Mouse (Mus musculus) layer of hippocampus, adult 18-20 months (tissue): Measurements from ENCODE around the gene Olfr1037. TPM values are rescaled to one million over a fixed set of nuclear protein-coding genes. Genes with fewer than 3 reads are reported as not detected.
"Not testable (repeated sequence)": the region's sequence is repeated elsewhere in the genome, so short reads cannot be mapped to it uniquely, and the experiment has no call there.

ENCODE experiments used
- DNase-seq, 2 experiments: peaks; one replicate each; pipeline ENCODE4 v3.0.0; 2022; ENCODE audit warnings: low spot score in 2 of 2
- long read RNA-seq: library from polyadenylated mRNA; stranded (forward); transcript quantifications from one replicate; pipeline ENCODE4 v2.0.0, GENCODE M21; 2021
- total RNA-seq, 2 experiments: library from RNA; stranded (reverse); gene quantifications; 2 replicates each; pipeline ENCODE4 v1.2.3; 2021

The Olfr1037 gene
- total RNA-seq: not detected
- long read RNA-seq: 0 reads

- no peak for DNase-seq
Observed at GRCm38 (mm10) chr2:86087285-86087684, at the start of gene Olfr1037. Gene Olfr1037 (minus strand): TSS chr2:86087385.

DNA sequence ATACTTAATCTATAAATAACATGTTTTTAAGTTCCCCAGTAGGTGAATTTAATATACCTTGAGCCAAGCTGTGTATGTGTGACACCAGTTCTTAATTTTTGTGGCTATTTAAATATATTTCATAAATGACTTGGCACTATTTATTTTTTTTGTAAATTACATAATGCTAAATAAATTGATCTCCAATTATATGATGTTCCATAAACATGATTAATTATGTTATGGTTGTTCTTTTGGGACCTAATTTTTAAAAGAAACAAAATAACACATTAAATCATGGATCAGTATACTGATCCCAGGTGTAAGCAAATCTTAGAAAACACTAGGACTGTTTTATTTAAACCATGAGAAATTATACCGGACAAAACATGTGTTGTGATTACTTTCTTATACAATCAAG lies 48.6 kb upstream of the Olfr1037 start, which contains the start of gene Olfr1039:
TSS of gene Olfr1039 (minus strand) at position 101 of the 400 bp plus-strand sequence.
- DNase-seq: no peak

DNA sequence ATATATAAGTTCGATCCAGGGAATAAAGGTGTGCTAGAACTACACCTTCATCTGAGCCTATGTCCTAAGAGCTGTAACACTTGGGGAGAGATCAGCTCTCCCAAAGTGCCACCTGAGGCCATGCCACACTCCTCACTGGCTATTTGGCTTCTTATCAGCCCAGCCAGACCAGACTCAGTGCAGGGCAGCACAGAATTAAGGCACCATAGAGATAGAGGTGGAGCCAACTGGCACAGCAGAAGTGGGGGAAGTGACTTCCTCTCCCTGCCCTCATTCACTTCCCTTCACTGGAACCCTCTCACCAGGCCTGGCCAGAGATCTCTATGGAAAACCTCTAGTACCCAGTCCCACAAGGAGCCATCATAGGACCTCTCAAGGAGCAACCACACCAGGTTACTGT lies 6.7 kb downstream of the Olfr1037 start:
- not testable (repeated sequence) for DNase-seq

DNA sequence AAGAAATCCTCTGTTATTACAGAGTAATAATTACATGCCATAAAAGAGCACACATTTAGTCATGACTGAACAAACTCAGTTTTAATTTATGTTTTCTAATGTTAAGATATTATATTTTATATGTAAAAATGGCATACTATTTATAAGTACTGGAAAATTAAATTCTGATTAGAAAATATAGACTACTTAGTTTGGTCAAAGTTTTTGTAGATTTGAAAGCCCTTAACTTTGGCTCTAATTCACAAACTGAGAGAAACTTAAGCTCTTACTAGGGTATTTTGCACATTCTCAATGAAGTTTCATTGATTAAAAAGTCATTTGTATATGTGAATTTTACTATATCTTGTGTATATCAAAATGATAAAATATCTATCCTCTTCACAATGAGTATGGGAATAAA lies 13.5 kb downstream of the Olfr1037 start, which contains the start of gene Olfr1036:
TSS of gene Olfr1036 (plus strand) at position 301 of the 400 bp plus-strand sequence.
- DNase-seq: not testable (repeated sequence)

- DNase-seq: no peak
Observed at GRCm38 (mm10) chr2:86070189-86070588, 17.0 kb downstream of the Olfr1037 start.

GRCm38 (mm10) chr2:86063766-86064165 lies 23.4 kb downstream of the Olfr1037 start:
- DNase-seq: not testable (repeated sequence)

DNA sequence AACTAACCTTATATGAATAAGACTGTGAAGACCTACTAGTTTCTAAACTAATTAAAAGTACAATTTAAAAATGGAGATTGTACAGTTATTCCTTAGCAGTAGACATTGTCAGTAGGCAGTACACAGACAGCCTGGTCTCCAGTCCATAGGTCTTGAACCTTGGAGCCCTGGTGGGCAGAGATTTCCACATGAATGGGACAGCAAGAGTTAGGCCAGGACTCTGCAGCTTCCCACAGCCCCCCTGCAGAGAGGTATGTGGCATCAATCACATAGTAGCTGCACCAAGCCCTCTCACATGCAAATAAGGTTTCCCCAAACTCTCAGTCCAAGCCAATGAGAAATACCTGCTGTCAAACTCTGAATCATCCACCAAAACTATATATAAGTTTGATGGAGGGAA lies 36.4 kb downstream of the Olfr1037 start:
- DNase-seq: not testable (repeated sequence)

DNA sequence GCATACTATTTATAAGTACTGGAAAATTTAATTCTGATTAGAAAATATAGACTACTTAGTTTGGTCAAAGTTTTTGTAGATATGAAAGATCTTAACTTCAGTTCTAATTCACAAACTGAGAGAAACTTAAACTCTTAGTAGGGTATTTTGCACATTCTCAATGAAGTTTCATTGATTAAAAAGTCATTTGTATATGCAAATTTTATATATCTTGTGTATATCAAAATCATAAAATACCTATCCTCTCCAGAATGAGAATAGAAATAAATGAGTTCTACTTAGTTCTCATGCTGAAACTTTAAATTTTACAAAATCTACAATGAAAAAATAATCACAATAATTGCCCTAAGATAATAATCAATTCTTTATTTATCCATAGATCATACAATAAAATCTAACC lies 41.6 kb downstream of the Olfr1037 start, which contains the start of gene Olfr1034:
TSS of gene Olfr1034 (plus strand) at position 301 of the 400 bp plus-strand sequence.
- DNase-seq: no peak

Other genes starting within 250 kb of the Olfr1037 start
- not detected for gene Olfr1019, start 241.9 kb downstream of the Olfr1037 start, total RNA-seq
- not detected for gene Olfr1020, start 240.4 kb downstream of the Olfr1037 start, total RNA-seq
- gene Olfr1022, start 218.8 kb downstream of the Olfr1037 start, total RNA-seq: not detected
- not detected for gene Olfr1023, start 201.7 kb downstream of the Olfr1037 start, total RNA-seq
- not detected for gene Olfr1024, start 182.3 kb downstream of the Olfr1037 start, total RNA-seq
- not detected for gene Olfr1025-ps1, start 172.2 kb downstream of the Olfr1037 start, total RNA-seq
- gene Olfr1026, start 165.8 kb downstream of the Olfr1037 start, total RNA-seq: not detected
- not detected for gene Olfr1028, start 136.9 kb downstream of the Olfr1037 start, total RNA-seq
- not detected for gene Olfr1029, start 113.5 kb downstream of the Olfr1037 start, total RNA-seq
- not detected for gene Olfr1030, start 108.1 kb downstream of the Olfr1037 start, total RNA-seq
- not detected for gene Olfr1031, start 97.1 kb downstream of the Olfr1037 start, total RNA-seq
- gene Olfr1032, start 81.8 kb downstream of the Olfr1037 start, total RNA-seq: not detected
- gene Olfr1033, start 66.8 kb downstream of the Olfr1037 start, total RNA-seq: not detected
- not detected for gene Olfr1034, start 41.5 kb downstream of the Olfr1037 start, total RNA-seq
- not detected for gene Olfr1036, start 13.4 kb downstream of the Olfr1037 start, total RNA-seq
- not detected for gene Olfr1039, start 48.5 kb upstream of the Olfr1037 start, total RNA-seq
- not detected for gene Olfr1040, start 59.3 kb upstream of the Olfr1037 start, total RNA-seq
- gene Olfr1042, start 74.5 kb upstream of the Olfr1037 start, total RNA-seq: not detected
- not detected for gene Olfr1043, start 80.1 kb upstream of the Olfr1037 start, total RNA-seq
- not detected for gene Olfr1044, start 90.4 kb upstream of the Olfr1037 start, total RNA-seq
- gene Olfr52, start 98.3 kb upstream of the Olfr1037 start, total RNA-seq: not detected
- not detected for gene Olfr1045, start 115.6 kb upstream of the Olfr1037 start, total RNA-seq
- not detected for gene Olfr1046, start 131.9 kb upstream of the Olfr1037 start, total RNA-seq
- not detected for gene Olfr1047, start 144.0 kb upstream of the Olfr1037 start, total RNA-seq
- gene Olfr1048, start 152.9 kb upstream of the Olfr1037 start, total RNA-seq: not detected
- not detected for gene Olfr1049, start 170.9 kb upstream of the Olfr1037 start, total RNA-seq
- gene Olfr1051, start 191.7 kb upstream of the Olfr1037 start, total RNA-seq: not detected
- gene Olfr1052, start 205.1 kb upstream of the Olfr1037 start, total RNA-seq: not detected
- gene Olfr1053, start 227.9 kb upstream of the Olfr1037 start, total RNA-seq: not detected
- gene Olfr1054, start 248.0 kb upstream of the Olfr1037 start, total RNA-seq: not detected